Mouse (Mus musculus): ENCODE measurements at regions not wholly inside any gene's neighbourhood (a gene's known extent, or its start where the extent isn't known, plus 50 kb on each side); places are given as distances from the start of the nearest gene placed in this dataset.

DNA sequence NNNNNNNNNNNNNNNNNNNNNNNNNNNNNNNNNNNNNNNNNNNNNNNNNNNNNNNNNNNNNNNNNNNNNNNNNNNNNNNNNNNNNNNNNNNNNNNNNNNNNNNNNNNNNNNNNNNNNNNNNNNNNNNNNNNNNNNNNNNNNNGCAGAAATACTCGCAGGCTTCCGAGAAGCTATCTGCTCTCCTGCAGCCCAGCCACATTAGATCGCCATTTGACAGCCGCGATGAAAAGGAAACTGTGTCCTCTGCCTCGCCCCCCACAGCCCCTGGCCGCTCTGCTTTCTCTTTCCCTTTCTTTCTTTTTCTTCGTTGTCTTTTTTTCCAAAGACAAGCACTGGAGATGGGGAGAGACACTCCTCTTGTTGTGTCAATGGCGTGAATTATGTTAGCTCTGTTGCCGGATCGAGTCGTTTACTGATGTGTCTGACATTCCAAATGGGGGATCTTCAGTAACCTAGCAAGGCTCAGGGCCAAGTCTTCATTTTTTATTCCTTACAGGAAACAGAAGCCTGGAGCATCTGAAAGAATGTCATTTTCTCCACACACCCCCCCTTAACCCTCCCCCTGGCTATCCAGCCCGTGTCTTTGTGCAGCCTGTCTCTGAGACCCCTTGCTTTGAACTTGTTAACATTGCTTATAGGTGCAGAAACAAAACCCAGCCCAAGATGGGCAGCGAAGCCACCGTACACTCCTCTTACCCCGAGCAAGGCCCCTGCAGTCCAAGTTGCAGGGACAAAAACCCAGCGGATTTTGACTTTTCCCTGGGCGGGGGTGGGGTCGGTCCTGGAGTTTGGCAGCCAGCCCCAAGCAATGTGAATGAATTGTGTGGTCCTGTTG, 169.8 kb downstream of the Foxa2 start:
- DNase-seq: no peak
- WGBS: 21% methylated on average over 19 of the region's 19 CpGs
- H3K4me1 ChIP-seq (replicated peaks; ENCODE audit: control insufficient read depth, insufficient read depth, low read length): no peaks in the 10 kb centered on the region
- no peak for TF ChIP-seq POLR2A (IDR thresholded peaks at IDR 0.05; ENCODE audit: control insufficient read depth, extremely low read depth, insufficient read depth, low read length, poor library complexity)
- TF ChIP-seq CTCF (IDR thresholded peaks at IDR 0.05; ENCODE audit: borderline replicate concordance, control insufficient read depth, extremely low read depth, insufficient read depth, low read length, poor library complexity): no peak
- H3K4me3 ChIP-seq (ENCODE audit: control insufficient read depth, insufficient read depth, low read length): no peak overlapping the region
- no peaks in the 10 kb centered on the region for H3K36me3 ChIP-seq (ENCODE audit: control insufficient read depth, insufficient read depth, low read length)
- H3K27ac ChIP-seq (ENCODE audit: control insufficient read depth, insufficient read depth, low read length): no peak overlapping the region
- no peaks in the 10 kb centered on the region for H3K27me3 ChIP-seq (ENCODE audit: control insufficient read depth, insufficient read depth, low read length)

DNA sequence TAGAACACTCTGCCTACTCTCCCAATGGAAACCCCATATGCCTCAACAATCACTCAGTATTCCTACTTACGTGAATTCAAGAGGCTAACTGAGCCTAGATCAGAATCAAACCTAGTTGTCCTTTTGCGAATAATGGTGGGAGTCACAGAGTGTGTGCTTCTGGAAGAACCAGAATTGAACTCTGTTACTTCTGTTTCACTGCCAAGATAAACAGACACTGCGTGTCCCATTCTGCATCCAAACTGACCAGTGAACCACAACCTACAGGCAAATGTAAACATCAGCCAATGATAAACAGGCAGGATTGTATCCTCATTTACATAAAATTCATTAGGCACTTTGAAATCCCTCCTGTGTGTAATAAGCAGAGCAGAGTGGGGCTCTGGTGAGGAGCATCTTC, 173.8 kb downstream of the Foxa2 start:
- TF ChIP-seq CTCF (IDR thresholded peaks at IDR 0.05; ENCODE audit: borderline replicate concordance, control insufficient read depth, extremely low read depth, insufficient read depth, low read length, poor library complexity): no peak
- TF ChIP-seq POLR2A (IDR thresholded peaks at IDR 0.05; ENCODE audit: control insufficient read depth, extremely low read depth, insufficient read depth, low read length, poor library complexity): no peak
- 95% methylated on average over 3 of the region's 3 CpGs for WGBS

DNA sequence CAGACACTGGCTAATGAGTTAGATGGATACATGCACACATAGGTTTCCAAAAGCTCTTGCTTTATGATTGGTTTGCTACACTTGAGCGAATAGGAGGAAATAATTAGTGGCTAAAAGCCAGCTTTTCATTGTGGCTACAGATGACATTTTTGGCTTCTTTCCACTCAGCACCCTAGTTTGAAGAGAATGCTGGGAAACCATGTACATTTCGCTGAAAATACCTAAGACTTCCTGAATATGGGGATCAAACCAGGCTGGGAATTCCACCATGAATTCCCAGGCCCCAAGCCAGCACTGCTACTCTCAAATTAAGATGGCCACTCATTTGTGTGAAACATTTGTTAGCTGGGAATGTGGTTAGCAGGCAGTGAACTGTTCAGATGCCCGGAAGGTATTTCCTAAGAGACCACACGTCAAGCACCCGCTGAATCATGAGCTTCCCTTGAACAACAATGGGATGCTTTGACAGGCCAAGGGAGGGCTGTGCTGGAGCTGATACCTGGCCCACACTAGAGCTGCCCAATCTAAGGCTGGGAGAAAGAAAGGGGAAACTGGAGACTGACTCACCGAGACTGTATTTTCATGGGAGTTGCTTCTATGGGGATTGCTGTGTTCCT, 195.5 kb downstream of the Foxa2 start:
- no peak for DNase-seq
- 63% methylated on average over 6 of the region's 6 CpGs for WGBS
- Histone ChIP-seq H3K4me1 (replicated peaks; ENCODE audit: control insufficient read depth, insufficient read depth, low read length) (no peaks in the 10 kb centered on the region), H3K36me3 (ENCODE audit: control insufficient read depth, insufficient read depth, low read length) (no peaks in the 10 kb centered on the region), H3K27me3 (ENCODE audit: control insufficient read depth, insufficient read depth, low read length) (no peaks in the 10 kb centered on the region), H3K4me3 (ENCODE audit: control insufficient read depth, insufficient read depth, low read length) (no peak overlapping the region), H3K27ac (ENCODE audit: control insufficient read depth, insufficient read depth, low read length) (no peak overlapping the region)
- TF ChIP-seq CTCF (IDR thresholded peaks at IDR 0.05; ENCODE audit: borderline replicate concordance, control insufficient read depth, extremely low read depth, insufficient read depth, low read length, poor library complexity) (no peak), POLR2A (IDR thresholded peaks at IDR 0.05; ENCODE audit: control insufficient read depth, extremely low read depth, insufficient read depth, low read length, poor library complexity) (no peak)

More for the DNA sequence above, 173.8 kb downstream of the Foxa2 start:
- no peak overlapping the region for H3K27ac ChIP-seq (ENCODE audit: control insufficient read depth, insufficient read depth, low read length)
- no peaks in the 10 kb centered on the region for H3K4me1 ChIP-seq (replicated peaks; ENCODE audit: control insufficient read depth, insufficient read depth, low read length)
- no peak for DNase-seq
- no peaks in the 10 kb centered on the region for H3K36me3 ChIP-seq (ENCODE audit: control insufficient read depth, insufficient read depth, low read length)
- no peak overlapping the region for H3K4me3 ChIP-seq (ENCODE audit: control insufficient read depth, insufficient read depth, low read length)
- no peaks in the 10 kb centered on the region for H3K27me3 ChIP-seq (ENCODE audit: control insufficient read depth, insufficient read depth, low read length)

DNA sequence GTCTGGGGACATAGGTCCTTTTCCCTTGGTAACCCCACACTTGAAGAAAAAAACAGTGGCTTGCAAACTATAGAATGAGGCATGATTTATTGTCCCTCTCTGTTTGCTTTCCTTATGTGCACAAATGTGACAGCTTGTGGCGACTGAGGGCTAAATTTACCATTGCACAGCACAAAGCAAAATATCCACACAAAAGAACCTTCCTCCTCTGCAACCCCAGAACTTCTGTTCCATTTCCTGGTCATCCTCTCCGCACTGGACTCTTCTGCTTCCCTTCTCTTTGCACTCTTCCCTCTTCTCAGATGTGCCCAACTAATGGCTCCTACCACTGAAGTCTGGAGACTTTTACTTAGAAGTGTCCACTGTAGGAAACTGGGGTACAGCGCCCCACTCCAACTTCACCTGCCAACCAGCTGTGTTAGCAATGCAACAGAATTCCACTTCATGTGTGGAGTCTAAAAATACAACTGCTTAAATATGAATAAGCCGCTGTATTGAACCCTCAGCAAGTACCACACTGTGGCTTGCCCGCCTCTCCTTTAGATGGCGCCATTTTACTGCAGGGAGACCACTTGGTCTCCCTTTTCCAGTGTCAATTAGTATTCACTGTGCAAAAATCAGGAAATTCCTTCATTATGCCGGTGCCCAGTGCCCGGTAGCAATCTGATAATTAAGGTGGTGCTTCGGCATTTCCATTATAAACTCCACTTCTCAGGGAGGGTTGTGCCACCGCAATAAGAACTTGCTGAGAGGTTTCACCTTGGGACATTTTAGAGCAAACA, 199.6 kb downstream of the Foxa2 start:
- Histone ChIP-seq H3K4me3 (ENCODE audit: control insufficient read depth, insufficient read depth, low read length) (no peak overlapping the region), H3K27ac (ENCODE audit: control insufficient read depth, insufficient read depth, low read length) (no peak overlapping the region), H3K27me3 (ENCODE audit: control insufficient read depth, insufficient read depth, low read length) (no peaks in the 10 kb centered on the region), H3K36me3 (ENCODE audit: control insufficient read depth, insufficient read depth, low read length) (no peaks in the 10 kb centered on the region), H3K4me1 (replicated peaks; ENCODE audit: control insufficient read depth, insufficient read depth, low read length) (no peaks in the 10 kb centered on the region)
- TF ChIP-seq CTCF (IDR thresholded peaks at IDR 0.05; ENCODE audit: borderline replicate concordance, control insufficient read depth, extremely low read depth, insufficient read depth, low read length, poor library complexity) (no peak), POLR2A (IDR thresholded peaks at IDR 0.05; ENCODE audit: control insufficient read depth, extremely low read depth, insufficient read depth, low read length, poor library complexity) (no peak)
- WGBS: 24% methylated on average over 10 of the region's 10 CpGs
- no peak for DNase-seq

DNA sequence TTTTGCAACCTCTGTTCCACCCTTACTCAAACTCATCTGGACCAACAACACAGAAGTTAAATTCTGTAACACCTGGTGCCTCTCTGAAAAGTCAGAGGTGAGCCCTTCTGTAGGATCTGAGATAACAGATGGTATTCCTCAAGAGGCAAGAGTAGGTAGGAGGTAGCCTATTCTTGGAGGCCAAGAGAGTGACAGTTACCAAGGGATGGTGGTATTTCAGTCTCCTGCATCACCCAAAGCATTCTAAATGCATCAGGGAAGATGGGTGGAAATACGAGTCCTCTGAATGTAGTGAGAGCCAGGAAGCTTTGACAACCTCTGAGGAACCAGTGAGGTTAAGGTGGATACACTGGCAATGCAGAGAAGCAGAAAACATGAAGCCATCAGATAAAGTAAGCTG, 201.5 kb downstream of the Foxa2 start:
- DNase-seq: no peak
- Histone ChIP-seq H3K4me3 (ENCODE audit: control insufficient read depth, insufficient read depth, low read length) (no peak overlapping the region), H3K27me3 (ENCODE audit: control insufficient read depth, insufficient read depth, low read length) (no peaks in the 10 kb centered on the region), H3K36me3 (ENCODE audit: control insufficient read depth, insufficient read depth, low read length) (no peaks in the 10 kb centered on the region), H3K27ac (ENCODE audit: control insufficient read depth, insufficient read depth, low read length) (no peak overlapping the region), H3K4me1 (replicated peaks; ENCODE audit: control insufficient read depth, insufficient read depth, low read length) (no peaks in the 10 kb centered on the region)
- TF ChIP-seq CTCF (IDR thresholded peaks at IDR 0.05; ENCODE audit: borderline replicate concordance, control insufficient read depth, extremely low read depth, insufficient read depth, low read length, poor library complexity) (no peak), POLR2A (IDR thresholded peaks at IDR 0.05; ENCODE audit: control insufficient read depth, extremely low read depth, insufficient read depth, low read length, poor library complexity) (no peak)
- WGBS: 64% methylated on average over 1 of the region's 1 CpGs

DNA sequence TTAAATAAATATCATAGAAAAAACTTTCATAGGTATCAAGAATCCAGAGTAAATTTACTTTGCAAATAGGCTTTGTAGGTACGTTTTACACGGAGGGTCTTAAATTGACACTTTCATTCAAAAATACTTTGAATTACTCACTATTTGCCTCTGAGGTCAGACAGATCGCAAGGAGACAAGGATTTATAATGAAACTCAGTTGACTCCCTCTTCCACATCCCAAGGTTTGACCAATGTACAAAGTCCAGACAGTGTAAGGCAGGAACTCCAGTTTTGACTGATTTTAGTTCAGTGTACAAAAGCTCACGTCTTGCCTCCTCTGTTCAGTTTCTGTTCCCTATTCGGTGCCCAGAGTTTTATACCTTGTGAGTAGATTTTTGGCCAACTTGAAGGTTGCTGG, 205.8 kb downstream of the Foxa2 start:
- no peak for DNase-seq
- Histone ChIP-seq H3K4me1 (replicated peaks; ENCODE audit: control insufficient read depth, insufficient read depth, low read length) (no peaks in the 10 kb centered on the region), H3K4me3 (ENCODE audit: control insufficient read depth, insufficient read depth, low read length) (no peak overlapping the region), H3K36me3 (ENCODE audit: control insufficient read depth, insufficient read depth, low read length) (no peaks in the 10 kb centered on the region), H3K27ac (ENCODE audit: control insufficient read depth, insufficient read depth, low read length) (no peak overlapping the region), H3K27me3 (ENCODE audit: control insufficient read depth, insufficient read depth, low read length) (no peaks in the 10 kb centered on the region)
- TF ChIP-seq CTCF (IDR thresholded peaks at IDR 0.05; ENCODE audit: borderline replicate concordance, control insufficient read depth, extremely low read depth, insufficient read depth, low read length, poor library complexity) (no peak), POLR2A (IDR thresholded peaks at IDR 0.05; ENCODE audit: control insufficient read depth, extremely low read depth, insufficient read depth, low read length, poor library complexity) (no peak)
- 83% methylated on average over 5 of the region's 5 CpGs for WGBS
